Mouse (Mus musculus) intestine, embryonic 14.5 days (tissue): ENCODE results near the gene Polr3c. TPM values are rescaled to one million over a fixed set of nuclear protein-coding genes. Genes with fewer than 3 reads are reported as not detected.
"Not testable (repeated sequence)": the region's sequence is repeated elsewhere in the genome, so short reads cannot be mapped to it uniquely, and the experiment has no call there.

Source experiments
- ATAC-seq: fragments of 200-750 bp; cut with Nextera tagmentation; replicated peaks from 2 replicates; pipeline ENCODE4 v1.8.0; 2017; ENCODE audit warnings: low read depth, moderate number of reproducible peaks, moderate TSS enrichment, moderate library complexity; ENCODE audit not compliant: low FRiP score, low TSS enrichment
- DNase-seq: peaks from one replicate; pipeline ENCODE4 v3.0.0-alpha.2; 2018; ENCODE audit warnings: low spot score
- H3K27ac ChIP-seq: fragments of 300-500 bp; sonication (generic); 2 replicates; pipeline ENCODE4 v1.5.1; 2014; ENCODE audit warnings: low read depth, mild to moderate bottlenecking, control low read depth
- H3K27me3 ChIP-seq: fragments of 300-500 bp; sonication (generic); replicated peaks from 2 replicates; pipeline ENCODE4 v1.6.1; 2014; ENCODE audit warnings: low read length, control low read depth; ENCODE audit not compliant: control insufficient read depth, insufficient read depth
- H3K36me3 ChIP-seq: fragments of 300-500 bp; sonication (generic); 2 replicates; pipeline ENCODE4 v1.6.1; 2014; ENCODE audit warnings: low read length, control low read depth; ENCODE audit not compliant: control insufficient read depth, insufficient read depth
- H3K4me1 ChIP-seq: fragments of 300-500 bp; sonication (generic); replicated peaks from 2 replicates; pipeline ENCODE4 v1.6.1; 2014; ENCODE audit warnings: low read length, control low read depth, mixed read lengths; ENCODE audit not compliant: control insufficient read depth, insufficient read depth
- H3K4me2 ChIP-seq: fragments of 300-500 bp; sonication (generic); 2 replicates; pipeline ENCODE4 v1.6.1; 2014; ENCODE audit warnings: low read length
- H3K4me3 ChIP-seq: fragments of 300-500 bp; sonication (generic); 2 replicates; pipeline ENCODE4 v1.5.1; 2014; ENCODE audit warnings: low read depth, low read length, control low read depth, mixed read lengths
- H3K9ac ChIP-seq: fragments of 300-500 bp; sonication (generic); 2 replicates; pipeline ENCODE4 v1.6.1; 2014; ENCODE audit warnings: mild to moderate bottlenecking, low read length
- H3K9me3 ChIP-seq: fragments of 300-500 bp; sonication (generic); 2 replicates; pipeline ENCODE4 v1.6.1; 2016; ENCODE audit warnings: low read length, control low read depth; ENCODE audit not compliant: control insufficient read depth
- WGBS: fragments of 180-500 bp; shearing (Covaris S2); extraction: QIAGEN DNeasy Blood & Tissue Kit; methylation state at CpG from one replicate; pipeline ENCODE4 v1.1.7; 2014; 5-methylcytosine and 5-hydroxymethylcytosine counted together
- polyA plus RNA-seq: library from polyadenylated mRNA; unstranded; fragments of >200 nt; fragmentation: Nextera tagmentation; extraction: Ambion mirVana; gene quantifications from 2 replicates; pipeline ENCODE4 v1.2.1, GENCODE M21; 2014

Gene Polr3c
- polyA plus RNA-seq, 1 experiment from 2014 or later = 34.5 TPM

- H3K4me1 ChIP-seq = peaks cover under 1% of the 10 kb centered on the region; the same call in 1 of the 2 replicates
- H3K27ac ChIP-seq = no peak overlapping the region
- ATAC-seq = no peak
- H3K9ac ChIP-seq = no peak overlapping the region
- no peaks in the 10 kb centered on the region for H3K9me3 ChIP-seq
- H3K4me3 ChIP-seq = no peak overlapping the region
- no peaks in the 10 kb centered on the region for H3K27me3 ChIP-seq
- DNase-seq = no peak
- no peak overlapping the region for H3K4me2 ChIP-seq
- whole genome bisulfite sequencing = 16% methylated on average over 3 of the region's 3 CpGs
- H3K36me3 ChIP-seq = no peaks in the 10 kb centered on the region
These were observed 34.9 kb downstream of the Polr3c start for GRCm38 (mm10) chr3:96692506-96692905.

GRCm38 (mm10) chr3:96690298-96690697 is 37.1 kb downstream of the Polr3c start:
- DNase-seq = no peak
- Histone ChIP-seq H3K4me2 (no peak overlapping the region), H3K36me3 (no peaks in the 10 kb centered on the region), H3K4me3 (no peak overlapping the region), H3K27me3 (0 out of 2 replicates have a peak, but pooled peaks cover 7% of the 10 kb centered on the region), H3K27ac (no peak overlapping the region), H3K4me1 (no peaks in the 10 kb centered on the region), H3K9ac (no peak overlapping the region), H3K9me3 (no peaks in the 10 kb centered on the region)
- 44% methylated on average over 3 of the region's 3 CpGs for WGBS
- no peak for ATAC-seq

GRCm38 (mm10) chr3:96688854-96689253 is 38.6 kb downstream of the Polr3c start:
- 83% methylated on average over 11 of the region's 11 CpGs for WGBS
- Histone ChIP-seq H3K27me3 (0 out of 2 replicates have a peak, but pooled peaks cover 14% of the 10 kb centered on the region), H3K4me3 (no peak overlapping the region), H3K36me3 (no peaks in the 10 kb centered on the region), H3K9ac (no peak overlapping the region), H3K4me1 (no peaks in the 10 kb centered on the region), H3K9me3 (no peaks in the 10 kb centered on the region), H3K4me2 (no peak overlapping the region), H3K27ac (no peak overlapping the region)
- DNase-seq = no peak
- no peak for ATAC-seq

GRCm38 (mm10) chr3:96686057-96686456 is 41.4 kb downstream of the Polr3c start:
- not testable (repeated sequence) for DNase-seq, H3K4me1 ChIP-seq, H3K4me3 ChIP-seq, ATAC-seq, H3K27ac ChIP-seq, H3K9ac ChIP-seq, H3K36me3 ChIP-seq, H3K4me2 ChIP-seq, H3K9me3 ChIP-seq
- WGBS = 89% methylated on average over 5 of the region's 5 CpGs
- 0 out of 2 replicates have a peak, but pooled peaks cover 14% of the 10 kb centered on the region for H3K27me3 ChIP-seq

GRCm38 (mm10) chr3:96684822-96685156 is 42.6 kb downstream of the Polr3c start:
- WGBS = 23% methylated on average over 28 of the region's 28 CpGs
- peak overlapping the region; percentile 46 for H3K4me2 ChIP-seq
- H3K4me1 ChIP-seq = no peaks in the 10 kb centered on the region
- H3K27ac ChIP-seq = no peak overlapping the region
- H3K9me3 ChIP-seq = no peaks in the 10 kb centered on the region
- H3K36me3 ChIP-seq = no peaks in the 10 kb centered on the region
- H3K27me3 ChIP-seq = 0 out of 2 replicates have a peak, but pooled peaks cover 14% of the 10 kb centered on the region
- ATAC-seq = no peak
- peak overlapping the region; percentile 18 for H3K4me3 ChIP-seq
- H3K9ac ChIP-seq = peak overlapping the region; percentile 4; the same call in 1 of the 2 replicates
- DNase-seq = no peak

GRCm38 (mm10) chr3:96684151-96684821 is 43.1 kb downstream of the Polr3c start:
- H3K9ac ChIP-seq = peak overlapping the region; percentile 4; the same call in 1 of the 2 replicates
- no peak for ATAC-seq

GRCm38 (mm10) chr3:96683496-96683895 is 43.9 kb downstream of the Polr3c start:
- no peak overlapping the region for H3K27ac ChIP-seq
- H3K27me3 ChIP-seq = 0 out of 2 replicates have a peak, but pooled peaks cover 14% of the 10 kb centered on the region
- no peaks in the 10 kb centered on the region for H3K9me3 ChIP-seq
- no peak overlapping the region for H3K9ac ChIP-seq
- H3K4me3 ChIP-seq = no peak overlapping the region
- DNase-seq (no peak), ATAC-seq (no peak)
- no peaks in the 10 kb centered on the region for H3K4me1 ChIP-seq
- H3K4me2 ChIP-seq = no peak overlapping the region
- no peaks in the 10 kb centered on the region for H3K36me3 ChIP-seq
- 83% methylated on average over 3 of the region's 3 CpGs for WGBS

More at GRCm38 (mm10) chr3:96684151-96684821, 43.1 kb downstream of the Polr3c start:
- Histone ChIP-seq H3K4me3 (peak overlapping the region; percentile 18), H3K4me1 (no peaks in the 10 kb centered on the region), H3K27ac (no peak overlapping the region), H3K9me3 (no peaks in the 10 kb centered on the region), H3K36me3 (no peaks in the 10 kb centered on the region), H3K4me2 (peak overlapping the region; percentile 46), H3K27me3 (0 out of 2 replicates have a peak, but pooled peaks cover 14% of the 10 kb centered on the region)
- DNase-seq = no peak
- WGBS = 44% methylated on average over 17 of the region's 17 CpGs

GRCm38 (mm10) chr3:96680269-96680956 is 47.0 kb downstream of the Polr3c start:
- DNase-seq (no peak), ATAC-seq (no peak)
- H3K36me3 ChIP-seq = no peaks in the 10 kb centered on the region
- 22% methylated on average over 12 of the region's 12 CpGs for WGBS
- 0 out of 2 replicates have a peak, but pooled peaks cover 8% of the 10 kb centered on the region for H3K27me3 ChIP-seq
- H3K9ac ChIP-seq = no peak overlapping the region
- H3K4me1 ChIP-seq = peaks cover 4% of the 10 kb centered on the region; the same call in 1 of the 2 replicates
- H3K9me3 ChIP-seq = no peaks in the 10 kb centered on the region
- H3K4me3 ChIP-seq = no peak overlapping the region
- H3K4me2 ChIP-seq = no peak overlapping the region
- no peak overlapping the region for H3K27ac ChIP-seq
